Mouse (Mus musculus) hindbrain, embryonic 12.5 days (tissue): ENCODE data around the gene Tcn2. TPM values are rescaled to one million over a fixed set of nuclear protein-coding genes. Genes with fewer than 3 reads are reported as not detected.
A peak's percentile ranks its signal among the peaks of the same experiment; 100 is the strongest.
"Not testable (repeated sequence)": the region's sequence is repeated elsewhere in the genome, so short reads cannot be mapped to it uniquely, and the experiment has no call there.

Source experiments
- ATAC-seq: fragments of 200-750 bp; cut with Nextera tagmentation; 2 replicates; pipeline ENCODE4 v1.8.0; 2017; ENCODE audit warnings: moderate TSS enrichment; ENCODE audit not compliant: low FRiP score
- H3K27ac ChIP-seq: fragments of 300-500 bp; sonication (generic); 2 replicates; pipeline ENCODE4 v1.5.1; 2016; ENCODE audit warnings: mild to moderate bottlenecking
- H3K27me3 ChIP-seq: fragments of 300-500 bp; sonication (generic); 2 replicates; pipeline ENCODE4 v1.6.1; 2016; ENCODE audit warnings: mild to moderate bottlenecking
- H3K36me3 ChIP-seq: fragments of 300-500 bp; sonication (generic); 2 replicates; pipeline ENCODE4 v1.6.1; 2016; ENCODE audit warnings: mild to moderate bottlenecking
- H3K4me1 ChIP-seq: fragments of 300-500 bp; sonication (generic); 2 replicates; pipeline ENCODE4 v1.6.1; 2016
- H3K4me2 ChIP-seq: fragments of 300-500 bp; sonication (generic); replicated peaks from 2 replicates; pipeline ENCODE4 v1.6.1; 2016; ENCODE audit warnings: mild to moderate bottlenecking
- H3K4me3 ChIP-seq: fragments of 300-500 bp; sonication (generic); 2 replicates; pipeline ENCODE4 v1.5.1; 2016; ENCODE audit warnings: mild to moderate bottlenecking
- H3K9ac ChIP-seq: fragments of 300-500 bp; sonication (generic); 2 replicates; pipeline ENCODE4 v1.6.1; 2016; ENCODE audit warnings: mild to moderate bottlenecking, moderate library complexity
- H3K9me3 ChIP-seq: fragments of 300-500 bp; sonication (generic); replicated peaks from 2 replicates; pipeline ENCODE4 v1.6.1; 2016; ENCODE audit warnings: mild to moderate bottlenecking
- WGBS: fragments of 180-500 bp; shearing (Covaris S2); methylation state at CpG from one replicate; pipeline ENCODE4 v1.1.7; 2016; 5-methylcytosine and 5-hydroxymethylcytosine counted together
- polyA plus RNA-seq: library from polyadenylated mRNA; unstranded; fragments of >200 nt; fragmentation: Nextera tagmentation; extraction: Ambion mirVana; gene quantifications from 2 replicates; pipeline ENCODE4 v1.2.1, GENCODE M21; 2016

The Tcn2 gene
- polyA plus RNA-seq, 1 experiment from 2014 or later = 34.1 TPM

DNA sequence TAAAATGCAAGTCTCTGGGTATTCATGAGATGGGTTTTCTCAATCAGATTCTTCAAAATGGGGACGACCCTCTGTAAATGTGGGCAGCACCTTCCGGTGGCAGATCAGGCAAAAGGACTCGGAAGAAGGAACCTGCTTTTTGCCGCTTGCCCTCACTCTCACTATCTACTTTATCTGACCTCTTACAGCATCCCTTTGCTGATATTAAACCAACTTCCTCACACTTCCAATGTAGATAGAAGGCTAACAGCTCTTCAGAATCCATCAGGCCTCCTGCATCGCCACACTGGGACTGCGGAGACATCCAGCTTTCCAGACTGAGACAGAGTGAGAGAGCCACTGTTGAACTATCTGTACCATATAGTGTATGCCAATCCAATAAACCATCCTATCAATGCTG lies 9.2 kb downstream of the Tcn2 start:
- 98% methylated on average over 6 of the region's 6 CpGs for WGBS
- H3K9ac ChIP-seq = no peak overlapping the region
- no peak overlapping the region for H3K4me3 ChIP-seq
- no peaks in the 10 kb centered on the region for H3K27me3 ChIP-seq
- no peak overlapping the region for H3K27ac ChIP-seq
- no peak for ATAC-seq
- peaks cover 20% of the 10 kb centered on the region; the same call in 1 of the 2 replicates for H3K36me3 ChIP-seq
- no peaks in the 10 kb centered on the region for H3K4me1 ChIP-seq
- H3K4me2 ChIP-seq = no peak overlapping the region
- no peaks in the 10 kb centered on the region for H3K9me3 ChIP-seq

DNA sequence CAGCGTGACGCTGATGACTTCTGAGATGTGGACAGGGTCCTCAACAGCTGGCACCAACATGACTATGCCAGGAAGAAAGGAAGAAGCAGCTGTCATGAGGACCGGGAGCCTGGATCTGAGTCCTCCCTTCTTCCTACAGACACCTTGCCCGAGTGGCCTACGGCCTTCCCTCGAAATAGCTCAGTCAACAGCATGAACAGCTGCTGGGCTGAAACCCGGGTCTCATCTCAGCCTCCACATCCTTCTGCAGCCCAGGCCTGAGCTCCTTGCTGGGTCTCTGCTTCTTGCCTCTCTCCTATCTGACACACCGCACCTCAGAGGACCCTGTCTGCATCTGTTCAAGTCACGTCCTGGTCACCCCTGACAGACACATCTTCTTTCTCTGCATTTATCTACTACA lies 9.8 kb downstream of the Tcn2 start:
- WGBS = 92% methylated on average over 9 of the region's 9 CpGs
- Histone ChIP-seq H3K27ac (no peak overlapping the region), H3K36me3 (peaks cover 20% of the 10 kb centered on the region; the same call in 1 of the 2 replicates), H3K27me3 (no peaks in the 10 kb centered on the region), H3K4me1 (no peaks in the 10 kb centered on the region), H3K9me3 (no peaks in the 10 kb centered on the region), H3K4me2 (no peak overlapping the region), H3K4me3 (no peak overlapping the region), H3K9ac (no peak overlapping the region)
- ATAC-seq = no peak

DNA sequence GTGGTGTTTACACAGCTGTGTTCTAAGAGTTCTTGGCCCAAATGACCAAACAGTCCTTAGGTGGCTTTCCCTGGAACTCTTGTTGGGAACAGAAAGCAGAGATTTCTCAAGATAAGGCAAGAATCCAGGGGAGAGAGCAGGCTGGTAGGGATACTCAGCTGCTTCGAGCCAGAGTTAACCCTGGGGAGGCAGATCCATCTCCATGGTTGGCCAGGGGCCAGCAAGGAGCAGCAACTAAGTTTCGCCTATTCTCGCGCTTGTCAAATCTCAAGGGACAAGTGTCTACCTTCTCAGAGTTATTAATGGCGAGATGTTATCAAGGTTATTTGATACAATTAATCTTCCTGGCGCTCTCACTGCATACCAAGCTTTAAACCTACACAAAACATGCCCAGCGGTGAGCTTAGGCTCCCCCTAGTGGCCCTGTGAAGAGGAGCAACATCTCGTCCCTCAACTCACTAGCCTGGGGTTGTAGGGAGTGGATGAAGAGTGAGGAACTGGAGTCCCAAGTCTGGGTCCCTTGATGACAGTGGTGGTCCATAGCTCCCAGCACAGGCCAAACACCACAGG lies 10.6 kb downstream of the Tcn2 start:
- no peak for ATAC-seq
- Histone ChIP-seq H3K4me2 (no peak overlapping the region), H3K4me3 (no peak overlapping the region), H3K36me3 (peaks cover 20% of the 10 kb centered on the region; the same call in 1 of the 2 replicates), H3K27me3 (no peaks in the 10 kb centered on the region), H3K9ac (no peak overlapping the region), H3K4me1 (no peaks in the 10 kb centered on the region), H3K9me3 (no peaks in the 10 kb centered on the region), H3K27ac (no peak overlapping the region)
- WGBS = 35% methylated on average over 8 of the region's 8 CpGs

DNA sequence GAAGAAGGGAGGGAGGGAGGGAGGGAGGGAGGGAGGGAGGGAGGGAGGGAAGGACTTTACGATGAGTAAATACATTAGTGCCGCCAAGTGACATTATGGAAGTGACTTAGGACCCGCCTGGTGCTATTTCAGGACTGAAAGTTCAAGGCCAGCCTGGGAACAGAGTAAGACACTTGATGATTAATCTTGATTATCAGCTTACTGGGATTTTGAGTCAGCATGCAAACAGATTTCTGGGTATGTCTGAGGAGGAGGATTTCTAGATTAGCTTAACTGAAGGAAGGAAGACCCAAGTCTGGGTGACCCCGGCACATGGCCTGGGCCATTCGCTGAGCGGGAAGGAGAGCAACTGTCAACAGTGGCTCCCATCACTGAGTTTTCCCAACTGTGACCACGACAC lies 11.5 kb downstream of the Tcn2 start:
- Histone ChIP-seq H3K4me3 (no peak overlapping the region), H3K27me3 (no peaks in the 10 kb centered on the region), H3K36me3 (peaks cover 20% of the 10 kb centered on the region; the same call in 1 of the 2 replicates), H3K27ac (no peak overlapping the region), H3K4me1 (no peaks in the 10 kb centered on the region), H3K9me3 (no peaks in the 10 kb centered on the region), H3K4me2 (no peak overlapping the region), H3K9ac (no peak overlapping the region)
- ATAC-seq = no peak
- 90% methylated on average over 7 of the region's 7 CpGs for WGBS

DNA sequence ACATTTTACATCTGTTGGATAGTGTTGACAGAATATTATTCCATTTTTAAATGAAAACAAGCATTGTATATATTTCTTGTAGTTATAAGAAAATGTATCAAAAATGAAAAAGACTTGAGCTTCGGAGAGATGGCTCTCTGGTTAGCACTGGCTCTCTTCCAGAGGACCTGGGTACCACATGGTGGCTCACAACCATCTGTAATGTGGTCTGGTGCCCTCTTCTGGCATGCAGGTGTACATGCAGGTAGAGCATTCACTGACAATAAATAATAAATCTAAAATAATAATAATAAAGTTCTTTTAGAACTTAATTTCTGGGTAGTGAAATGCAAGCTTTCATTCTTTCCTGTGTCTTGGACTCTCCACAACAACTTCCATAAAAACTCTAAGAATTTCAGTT lies 13.2 kb downstream of the Tcn2 start:
- no peaks in the 10 kb centered on the region for H3K9me3 ChIP-seq
- H3K4me1 ChIP-seq = 0 out of 2 replicates have a peak, but pooled peaks cover 3% of the 10 kb centered on the region
- no peak overlapping the region for H3K9ac ChIP-seq
- 53% methylated on average over 1 of the region's 1 CpGs for WGBS
- no peaks in the 10 kb centered on the region for H3K27me3 ChIP-seq
- H3K36me3 ChIP-seq = peaks cover 13% of the 10 kb centered on the region; the same call in 1 of the 2 replicates
- no peak overlapping the region for H3K4me3 ChIP-seq
- no peak overlapping the region for H3K4me2 ChIP-seq
- no peak overlapping the region for H3K27ac ChIP-seq
- no peak for ATAC-seq

DNA sequence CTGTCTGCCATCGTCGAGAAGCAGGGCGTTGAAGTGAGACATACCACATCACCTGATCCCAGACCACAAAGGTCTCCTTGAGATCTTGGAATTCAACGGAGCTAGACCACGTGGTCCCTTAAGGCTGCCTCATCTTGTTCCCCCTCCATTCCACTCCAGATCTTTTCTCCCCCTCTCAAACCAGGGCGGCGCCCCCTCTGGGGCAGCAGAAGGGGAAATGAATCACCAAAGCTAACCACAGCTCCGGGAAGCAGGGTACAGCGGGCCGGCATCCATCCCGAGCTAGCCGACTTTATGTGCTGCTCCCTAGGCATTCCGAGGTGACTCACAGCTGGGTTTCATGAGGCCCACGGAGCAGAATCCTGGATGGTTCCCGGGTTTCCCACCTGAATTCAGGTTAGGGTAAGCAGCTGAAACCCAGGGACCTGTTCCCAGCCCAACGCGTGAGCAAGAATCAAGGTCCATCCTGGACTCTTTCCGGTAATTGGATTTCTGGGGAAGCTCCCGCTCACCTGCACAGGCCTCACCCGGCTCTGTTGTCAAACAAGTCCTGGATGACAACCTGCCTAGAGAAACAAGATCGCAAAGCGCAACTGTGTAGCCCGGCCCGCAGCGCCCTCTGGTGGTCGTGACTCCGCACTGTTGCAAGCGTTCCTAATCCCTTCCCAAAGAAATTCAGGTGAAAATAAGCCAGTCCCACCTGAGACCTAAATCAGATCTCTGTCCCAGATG lies 17.7 kb downstream of the Tcn2 start, which contains the start of gene Slc35e4:
Gene Slc35e4, minus strand, starts transcription at position 556 of the 732 bp plus-strand sequence.
- Histone ChIP-seq H3K4me3 (peak within 1 kb of the TSS; percentile 63), H3K4me2 (peak within 1 kb of the TSS; percentile 71), H3K27me3 (peaks cover 11% of the 10 kb centered on the region), H3K9me3 (no peaks in the 10 kb centered on the region), H3K9ac (peak within 1 kb of the TSS; percentile 75), H3K4me1 (peaks cover 34% of the 10 kb centered on the region), H3K36me3 (no peaks in the 10 kb centered on the region), H3K27ac (peak within 1 kb of the TSS; percentile 66)
- peak; percentile 64 for ATAC-seq
- under 1% methylated on average over 28 of the region's 28 CpGs for WGBS

DNA sequence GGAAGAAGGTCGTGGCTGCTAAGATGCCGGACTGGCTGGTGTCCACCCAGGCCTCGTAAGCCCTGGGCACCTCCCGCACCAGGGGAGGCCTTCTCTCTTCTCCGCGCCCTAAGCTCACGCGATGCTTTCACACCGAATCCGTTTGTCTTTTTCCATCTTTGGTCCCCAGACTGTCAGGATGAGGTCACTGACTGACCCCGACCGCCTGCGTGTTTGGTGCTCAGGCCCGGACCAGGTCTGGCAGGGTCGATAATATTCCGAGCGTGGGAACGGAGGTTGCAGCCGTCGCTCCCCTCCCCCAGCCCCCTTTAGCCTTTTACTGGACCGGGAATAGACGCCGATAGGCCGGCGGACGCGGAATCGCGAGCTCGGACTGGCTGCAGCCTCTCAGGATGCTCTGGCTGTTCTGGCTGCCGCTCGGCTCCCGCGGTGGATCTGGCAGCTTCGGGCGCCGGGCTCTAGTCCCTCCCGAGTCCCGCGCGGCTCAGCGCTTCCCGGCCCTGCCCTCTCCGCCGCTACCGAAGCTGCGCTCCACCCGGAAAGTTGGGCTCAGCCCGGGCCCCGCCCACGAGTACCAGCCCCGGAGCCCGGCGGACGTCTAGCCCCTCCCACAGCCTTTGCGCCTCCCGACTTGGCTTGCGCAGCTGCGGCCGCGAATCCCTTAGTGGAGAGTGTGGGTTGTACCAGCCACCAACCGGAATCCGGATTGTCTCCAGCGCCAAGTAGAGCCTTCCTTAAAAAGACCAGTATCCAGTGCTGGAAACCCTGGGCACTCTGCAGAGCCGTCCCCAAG lies 18.4 kb downstream of the Tcn2 start:
- H3K9ac ChIP-seq = peak overlapping the region; percentile 75
- peak overlapping the region; percentile 66 for H3K27ac ChIP-seq
- H3K9me3 ChIP-seq = no peaks in the 10 kb centered on the region
- H3K36me3 ChIP-seq = no peaks in the 10 kb centered on the region
- peaks cover 38% of the 10 kb centered on the region for H3K4me1 ChIP-seq
- H3K4me3 ChIP-seq = peak overlapping the region; percentile 63
- WGBS = under 1% methylated on average over 64 of the region's 65 CpGs
- H3K27me3 ChIP-seq = peaks cover 11% of the 10 kb centered on the region
- peak overlapping the region; percentile 71 for H3K4me2 ChIP-seq
- ATAC-seq = peak; percentile 89

DNA sequence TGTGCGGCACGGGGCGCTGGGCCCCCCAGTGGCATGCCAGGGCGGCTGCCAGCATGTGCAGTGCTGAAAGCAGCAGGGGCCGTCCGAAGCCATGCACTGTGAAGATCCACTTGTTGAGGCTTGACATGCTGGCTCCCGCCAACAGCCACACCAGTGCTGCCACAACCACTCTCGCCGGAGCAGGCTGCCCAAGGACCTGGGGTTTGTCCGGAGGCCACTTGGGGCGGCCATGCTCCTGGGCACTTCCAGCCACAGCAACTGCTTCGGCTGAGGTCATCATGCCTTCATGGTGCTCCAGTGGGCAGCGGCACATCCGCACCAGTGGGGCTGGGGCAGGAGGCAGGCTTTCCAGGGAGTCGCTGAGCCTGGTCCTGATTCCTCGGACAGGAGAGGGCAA lies 19.1 kb downstream of the Tcn2 start:
- peaks cover 38% of the 10 kb centered on the region for H3K4me1 ChIP-seq
- peak; percentile 9; the same call in 1 of the 2 replicates for ATAC-seq
- no peak overlapping the region for H3K27ac ChIP-seq
- peak overlapping the region; percentile 63 for H3K4me3 ChIP-seq
- no peaks in the 10 kb centered on the region for H3K36me3 ChIP-seq
- peak overlapping the region; percentile 71 for H3K4me2 ChIP-seq
- H3K27me3 ChIP-seq = peaks cover 11% of the 10 kb centered on the region
- peak overlapping the region; percentile 75 for H3K9ac ChIP-seq
- no peaks in the 10 kb centered on the region for H3K9me3 ChIP-seq
- 1% methylated on average over 16 of the region's 16 CpGs for WGBS

DNA sequence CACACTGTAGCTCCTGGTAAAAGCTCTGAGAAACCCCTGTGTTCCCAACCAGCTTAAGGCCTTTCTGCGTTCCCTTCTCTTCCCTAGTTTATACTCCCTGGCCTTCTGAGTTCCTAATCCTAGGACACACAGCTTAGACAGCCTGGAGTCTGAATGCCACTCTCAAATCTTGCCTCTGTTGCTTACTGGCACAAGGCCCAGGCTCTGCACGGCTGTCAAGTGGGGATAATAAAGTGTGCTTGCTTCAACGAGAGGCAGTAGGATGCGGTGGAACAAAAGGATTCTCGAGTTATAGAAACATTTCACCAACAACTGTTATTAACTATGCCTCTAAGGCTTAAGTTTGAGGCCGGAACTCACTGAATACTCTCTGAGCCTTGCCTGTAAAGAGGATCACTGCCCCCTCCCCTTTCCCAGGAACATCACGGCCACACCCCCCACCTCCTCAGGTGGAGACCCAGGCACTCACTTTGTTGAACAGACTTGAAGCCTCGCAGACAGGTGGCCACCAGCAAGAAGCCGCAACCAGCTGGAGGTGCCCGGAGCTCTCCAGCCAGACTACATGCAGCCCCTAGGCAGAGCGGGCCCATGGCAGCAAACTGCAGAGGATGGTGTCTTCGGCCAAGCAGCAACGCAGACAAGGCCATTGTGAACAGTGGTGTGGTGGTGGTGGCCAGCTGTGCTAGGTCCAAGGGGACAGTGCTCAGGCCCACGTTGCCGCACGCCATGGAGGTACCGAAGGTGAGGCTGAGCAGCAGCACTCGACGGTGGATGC lies 19.7 kb downstream of the Tcn2 start:
- 16% methylated on average over 19 of the region's 19 CpGs for WGBS
- peak overlapping the region; percentile 18; the same call in 1 of the 2 replicates for H3K27ac ChIP-seq
- H3K9me3 ChIP-seq = no peaks in the 10 kb centered on the region
- peak overlapping the region; percentile 71 for H3K4me2 ChIP-seq
- ATAC-seq = peak; percentile 30
- H3K4me1 ChIP-seq = peaks cover 38% of the 10 kb centered on the region
- H3K27me3 ChIP-seq = peaks cover 11% of the 10 kb centered on the region
- peak overlapping the region; percentile 63 for H3K4me3 ChIP-seq
- no peaks in the 10 kb centered on the region for H3K36me3 ChIP-seq
- peak overlapping the region; percentile 75 for H3K9ac ChIP-seq

DNA sequence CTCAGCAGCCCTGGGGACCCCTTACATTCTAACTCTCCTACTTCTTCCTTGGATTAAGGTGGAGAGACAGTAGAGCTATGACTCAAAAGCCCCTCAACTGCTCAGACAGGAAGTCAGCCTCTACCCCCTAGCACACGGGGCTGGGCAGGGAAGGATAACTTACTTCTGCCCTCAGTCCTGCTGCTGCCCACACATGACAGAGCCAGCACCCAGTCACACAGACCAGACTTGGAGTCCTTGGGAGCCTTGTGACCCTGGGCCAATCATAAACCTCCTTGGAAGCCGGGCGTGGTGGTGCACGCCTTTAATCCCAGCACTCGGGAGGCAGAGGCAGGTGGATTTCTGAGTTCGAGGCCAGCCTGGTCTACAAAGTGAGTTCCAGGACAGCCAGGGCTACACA lies 20.5 kb downstream of the Tcn2 start:
- not testable (repeated sequence) for ATAC-seq, H3K9me3 ChIP-seq, H3K4me3 ChIP-seq, H3K27ac ChIP-seq, H3K9ac ChIP-seq, H3K36me3 ChIP-seq
- 80% methylated on average over 6 of the region's 6 CpGs for WGBS
- H3K27me3 ChIP-seq = peaks cover 11% of the 10 kb centered on the region
- H3K4me1 ChIP-seq = peaks cover 38% of the 10 kb centered on the region
- peak overlapping the region; percentile 28 for H3K4me2 ChIP-seq

DNA sequence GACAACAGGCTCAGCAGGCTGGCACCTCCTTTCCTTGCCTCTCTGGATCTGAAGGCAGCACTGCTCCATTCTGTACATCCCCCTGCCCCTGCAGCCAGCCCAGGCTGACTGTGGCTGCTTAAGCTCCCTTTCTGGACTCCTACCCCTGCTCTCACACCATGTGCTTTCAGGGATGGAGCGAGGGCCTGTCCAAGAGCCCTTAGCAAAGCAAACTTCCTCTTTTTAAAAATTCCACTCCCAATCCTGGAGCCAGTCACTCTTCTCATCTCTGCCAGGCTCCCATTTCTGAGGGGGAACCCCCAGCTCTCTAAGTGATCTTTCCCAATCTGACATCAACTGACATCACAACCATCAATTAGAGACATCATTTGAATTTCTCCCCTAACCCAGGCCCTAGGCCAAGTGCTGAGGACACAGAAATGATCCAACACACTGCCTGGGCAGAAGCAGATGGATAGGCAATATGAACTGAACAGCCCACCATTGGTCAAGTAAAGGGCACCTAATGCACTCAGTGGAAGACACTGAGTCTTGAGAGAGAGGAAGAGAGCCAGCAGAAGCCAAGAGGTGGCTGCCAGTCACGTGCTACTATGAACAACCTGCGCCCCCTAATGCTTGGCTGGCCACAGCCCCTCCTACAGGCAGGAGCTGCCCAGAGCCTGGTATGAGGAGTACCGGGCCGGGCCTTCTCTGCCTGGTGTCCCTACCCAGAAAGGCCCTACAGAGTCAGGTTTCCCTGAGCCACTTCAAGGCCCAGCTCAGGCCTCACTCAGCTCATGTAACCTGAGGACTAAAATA lies 21.2 kb downstream of the Tcn2 start:
- H3K4me1 ChIP-seq = peaks cover 38% of the 10 kb centered on the region
- no peak overlapping the region for H3K4me3 ChIP-seq
- ATAC-seq = no peak

More for the DNA sequence above, 21.2 kb downstream of the Tcn2 start:
- WGBS = 49% methylated on average over 5 of the region's 5 CpGs
- Histone ChIP-seq H3K27me3 (peaks cover 11% of the 10 kb centered on the region), H3K9me3 (no peaks in the 10 kb centered on the region), H3K27ac (no peak overlapping the region), H3K4me2 (peak overlapping the region; percentile 28), H3K9ac (peak overlapping the region; percentile 38), H3K36me3 (peaks cover 2% of the 10 kb centered on the region; the same call in 1 of the 2 replicates)
